Mouse (Mus musculus) embryo, embryonic 11 days (tissue): Measurements from ENCODE around the gene Lsm7.
A peak's percentile ranks its signal among the peaks of the same experiment; 100 is the strongest.

Source experiments
- DNase-seq: peaks from one replicate; pipeline ENCODE4 v3.0.0-alpha.2; 2015

The Lsm7 gene

DNA sequence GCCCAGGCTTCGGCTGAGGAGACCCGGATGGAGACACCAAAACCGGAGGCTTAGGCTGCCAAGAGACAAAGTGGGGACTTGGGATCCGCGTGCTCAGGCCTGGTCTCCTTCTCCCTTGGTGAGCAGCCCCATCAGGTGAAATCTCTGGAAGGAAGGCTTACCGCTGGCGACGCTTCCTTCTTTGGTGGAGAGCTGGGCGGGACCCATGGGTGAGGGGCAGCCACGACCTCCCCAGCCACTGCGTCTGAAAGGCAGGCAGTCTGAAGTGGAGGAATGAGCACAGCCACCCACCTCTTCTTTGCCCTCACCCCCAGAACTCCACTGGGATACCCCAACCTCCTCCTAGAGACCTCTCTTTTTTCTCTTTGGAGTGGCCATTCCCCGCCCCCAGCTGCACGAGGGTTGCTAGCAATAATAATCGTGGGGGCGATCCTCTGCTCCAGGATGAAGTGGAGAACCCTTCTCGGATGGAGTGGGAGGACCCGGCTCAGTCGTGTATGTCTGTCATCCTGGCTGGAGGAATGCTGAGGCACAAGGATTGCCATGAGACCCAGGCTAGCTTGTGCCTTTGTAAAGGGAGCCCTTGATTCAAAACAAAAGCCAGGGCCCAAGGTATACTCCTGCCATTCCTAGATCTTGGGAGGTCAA, 45.9 kb downstream of the Lsm7 start:
- DNase-seq, result peak; percentile 41

GRCm38 (mm10) chr10:80808099-80808984, 46.7 kb downstream of the Lsm7 start:
- peak; percentile 44 for DNase-seq

- peak; percentile 88 for DNase-seq
Observed at GRCm38 (mm10) chr10:80807057-80807627, 47.9 kb downstream of the Lsm7 start.

- no peak for DNase-seq
Observed at GRCm38 (mm10) chr10:80806341-80807056, 48.5 kb downstream of the Lsm7 start.

DNA sequence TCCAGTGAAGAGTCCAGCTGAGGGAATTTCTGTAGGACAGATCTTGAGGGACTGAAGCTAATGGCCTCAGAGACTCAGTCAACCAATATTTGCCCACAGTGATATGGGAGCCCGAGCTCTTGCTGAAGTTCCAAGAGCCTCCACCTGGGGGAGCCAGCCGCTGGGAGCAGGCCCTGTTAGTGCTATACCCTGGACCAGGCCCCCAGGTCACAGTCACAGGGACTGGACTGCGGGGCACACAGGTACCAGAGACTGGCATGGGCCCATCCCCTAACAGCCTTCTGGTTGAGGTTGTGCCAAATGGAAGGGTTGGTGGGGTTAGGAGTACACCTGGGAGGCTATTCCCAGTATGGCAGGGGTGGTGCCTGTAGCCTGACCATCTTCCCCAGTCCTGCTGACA, 49.1 kb downstream of the Lsm7 start:
- peak; percentile 79 for DNase-seq

GRCm38 (mm10) chr10:80805322-80805721, 49.7 kb downstream of the Lsm7 start:
- no peak for DNase-seq

DNA sequence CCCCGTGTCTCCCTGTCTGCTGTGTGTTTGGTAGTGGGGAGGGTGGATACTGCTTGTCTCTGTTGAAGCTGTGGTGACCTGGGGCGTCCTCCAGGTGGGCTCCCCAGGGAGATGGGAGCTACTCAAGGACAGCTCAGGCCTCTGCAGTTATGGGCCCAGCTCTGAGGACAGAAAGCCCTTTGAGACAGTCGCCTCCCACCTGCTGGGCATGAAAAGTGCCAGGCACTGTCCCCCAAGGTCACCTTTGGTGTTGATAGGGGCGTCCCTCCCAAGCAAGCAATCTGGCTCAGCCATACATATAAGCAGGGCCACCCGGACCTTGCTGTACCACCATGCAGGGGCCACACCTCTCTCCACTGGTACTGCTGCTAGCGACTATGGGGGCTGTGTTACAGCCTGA, 50.1 kb downstream of the Lsm7 start, which contains the start of gene Amh:
Gene Amh (plus strand): TSS at position 328 of the 400 bp plus-strand sequence.
- DNase-seq, result no peak

- DNase-seq, result no peak
Observed at GRCm38 (mm10) chr10:80804340-80804739, 50.7 kb downstream of the Lsm7 start.

GRCm38 (mm10) chr10:80802996-80803395, 52.0 kb downstream of the Lsm7 start:
- no peak for DNase-seq
